Mouse (Mus musculus) intestine, embryonic 14.5 days (tissue): ENCODE measurements around the gene Cmas. TPM values are rescaled to one million over a fixed set of nuclear protein-coding genes. Genes with fewer than 3 reads are reported as not detected.

ENCODE experiments used
- ATAC-seq: fragments of 200-750 bp; cut with Nextera tagmentation; replicated peaks from 2 replicates; pipeline ENCODE4 v1.8.0; 2017; ENCODE audit warnings: low read depth, moderate number of reproducible peaks, moderate TSS enrichment, moderate library complexity; ENCODE audit not compliant: low FRiP score, low TSS enrichment
- DNase-seq: peaks from one replicate; pipeline ENCODE4 v3.0.0-alpha.2; 2018; ENCODE audit warnings: low spot score
- H3K27ac ChIP-seq: fragments of 300-500 bp; sonication (generic); 2 replicates; pipeline ENCODE4 v1.5.1; 2014; ENCODE audit warnings: low read depth, mild to moderate bottlenecking, control low read depth
- H3K27me3 ChIP-seq: fragments of 300-500 bp; sonication (generic); replicated peaks from 2 replicates; pipeline ENCODE4 v1.6.1; 2014; ENCODE audit warnings: low read length, control low read depth; ENCODE audit not compliant: control insufficient read depth, insufficient read depth
- H3K36me3 ChIP-seq: fragments of 300-500 bp; sonication (generic); 2 replicates; pipeline ENCODE4 v1.6.1; 2014; ENCODE audit warnings: low read length, control low read depth; ENCODE audit not compliant: control insufficient read depth, insufficient read depth
- H3K4me1 ChIP-seq: fragments of 300-500 bp; sonication (generic); replicated peaks from 2 replicates; pipeline ENCODE4 v1.6.1; 2014; ENCODE audit warnings: low read length, control low read depth, mixed read lengths; ENCODE audit not compliant: control insufficient read depth, insufficient read depth
- H3K4me2 ChIP-seq: fragments of 300-500 bp; sonication (generic); 2 replicates; pipeline ENCODE4 v1.6.1; 2014; ENCODE audit warnings: low read length
- H3K4me3 ChIP-seq: fragments of 300-500 bp; sonication (generic); 2 replicates; pipeline ENCODE4 v1.5.1; 2014; ENCODE audit warnings: low read depth, low read length, control low read depth, mixed read lengths
- H3K9ac ChIP-seq: fragments of 300-500 bp; sonication (generic); 2 replicates; pipeline ENCODE4 v1.6.1; 2014; ENCODE audit warnings: mild to moderate bottlenecking, low read length
- H3K9me3 ChIP-seq: fragments of 300-500 bp; sonication (generic); 2 replicates; pipeline ENCODE4 v1.6.1; 2016; ENCODE audit warnings: low read length, control low read depth; ENCODE audit not compliant: control insufficient read depth
- WGBS: fragments of 180-500 bp; shearing (Covaris S2); extraction: QIAGEN DNeasy Blood & Tissue Kit; methylation state at CpG from one replicate; pipeline ENCODE4 v1.1.7; 2014; 5-methylcytosine and 5-hydroxymethylcytosine counted together
- polyA plus RNA-seq: library from polyadenylated mRNA; unstranded; fragments of >200 nt; fragmentation: Nextera tagmentation; extraction: Ambion mirVana; gene quantifications from 2 replicates; pipeline ENCODE4 v1.2.1, GENCODE M21; 2014

Gene Cmas
- polyA plus RNA-seq, 1 experiment from 2014 or later, result 112 TPM

DNA sequence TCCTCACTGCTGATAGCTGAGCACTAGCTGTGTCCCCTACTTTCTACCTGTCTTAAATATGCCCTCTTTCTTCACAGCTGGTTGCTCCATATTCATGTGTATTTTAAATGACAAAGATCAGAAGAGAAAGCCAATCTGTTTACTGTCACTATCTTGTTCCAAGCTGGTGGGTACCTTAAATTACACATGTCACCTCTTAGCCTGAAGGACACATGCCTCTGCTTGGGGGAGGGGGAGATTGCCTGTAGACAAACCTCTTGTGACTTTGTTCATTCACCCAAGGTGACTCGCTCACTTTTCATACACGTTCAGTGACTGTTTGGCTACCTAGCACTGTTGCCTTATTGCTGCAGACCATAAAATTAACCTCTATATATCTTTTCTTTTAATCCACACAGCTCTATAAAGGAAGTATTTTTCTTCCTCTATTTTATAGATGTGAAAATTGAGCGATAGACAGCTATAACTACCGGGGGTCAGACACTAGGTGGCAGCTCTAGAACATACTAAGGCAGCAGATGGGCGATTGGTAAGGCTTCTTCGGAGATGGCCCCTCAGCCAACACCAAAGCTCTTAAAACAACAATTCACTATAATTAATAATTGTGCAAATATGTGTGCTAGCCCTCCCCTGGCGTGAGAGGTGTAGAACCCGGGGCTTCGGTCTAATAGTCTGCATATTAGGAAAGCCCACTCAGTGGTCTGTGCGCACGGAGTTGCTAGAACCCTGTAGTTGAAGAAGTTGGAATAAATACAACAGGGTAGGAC is 22.7 kb downstream of the Cmas start:
- ATAC-seq (peak; percentile 59; the same call in 1 of the 2 replicates), DNase-seq (no peak)
- H3K4me2 ChIP-seq, result no peak overlapping the region
- H3K4me3 ChIP-seq, result no peak overlapping the region
- H3K9me3 ChIP-seq, result no peaks in the 10 kb centered on the region
- peaks cover 15% of the 10 kb centered on the region for H3K36me3 ChIP-seq
- H3K4me1 ChIP-seq, result no peaks in the 10 kb centered on the region
- H3K9ac ChIP-seq, result no peak overlapping the region
- H3K27me3 ChIP-seq, result no peaks in the 10 kb centered on the region
- no peak overlapping the region for H3K27ac ChIP-seq
- WGBS, result 49% methylated on average over 11 of the region's 11 CpGs

DNA sequence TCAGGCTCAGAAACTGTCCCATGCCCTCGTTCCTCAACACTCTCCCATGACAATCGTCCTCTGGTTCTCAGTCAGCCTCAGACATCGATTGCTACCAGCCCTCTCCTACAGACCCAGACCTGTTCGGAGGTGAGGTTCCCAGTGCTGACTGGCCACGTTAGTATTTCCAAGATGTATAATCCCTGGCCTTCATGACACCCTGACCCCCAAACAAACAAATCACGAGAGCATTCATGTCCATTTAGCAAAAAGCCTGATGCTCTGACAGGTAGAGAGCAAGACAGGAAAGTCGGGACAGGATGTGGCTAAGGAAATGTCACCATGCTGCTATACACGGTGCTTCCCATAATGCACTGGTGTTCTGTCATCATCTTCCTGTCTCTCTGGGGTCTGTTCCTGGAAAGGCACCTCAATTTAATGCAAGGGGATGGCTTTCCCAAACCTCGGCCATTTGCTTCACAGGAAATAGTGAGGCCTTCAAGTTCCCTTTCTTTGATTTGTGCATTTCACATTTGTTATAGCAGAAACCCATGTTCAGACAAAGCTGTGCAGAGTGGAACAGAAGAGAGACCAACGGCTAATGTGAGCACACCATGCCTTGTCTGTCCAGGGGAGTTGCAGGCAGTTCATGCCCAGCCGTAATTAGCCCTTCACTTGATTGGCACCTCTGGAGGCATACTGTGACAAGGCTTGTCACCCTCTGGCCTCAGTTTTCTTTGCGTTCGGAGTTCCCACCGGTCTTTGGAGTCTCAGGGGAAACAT is 23.5 kb downstream of the Cmas start:
- DNase-seq, result no peak
- H3K4me3 ChIP-seq, result no peak overlapping the region
- WGBS, result 75% methylated on average over 14 of the region's 14 CpGs
- H3K4me2 ChIP-seq, result no peak overlapping the region
- ATAC-seq, result no peak
- H3K27me3 ChIP-seq, result no peaks in the 10 kb centered on the region
- H3K4me1 ChIP-seq, result no peaks in the 10 kb centered on the region
- H3K9me3 ChIP-seq, result no peaks in the 10 kb centered on the region
- peaks cover 8% of the 10 kb centered on the region for H3K36me3 ChIP-seq
- no peak overlapping the region for H3K9ac ChIP-seq
- no peak overlapping the region for H3K27ac ChIP-seq

DNA sequence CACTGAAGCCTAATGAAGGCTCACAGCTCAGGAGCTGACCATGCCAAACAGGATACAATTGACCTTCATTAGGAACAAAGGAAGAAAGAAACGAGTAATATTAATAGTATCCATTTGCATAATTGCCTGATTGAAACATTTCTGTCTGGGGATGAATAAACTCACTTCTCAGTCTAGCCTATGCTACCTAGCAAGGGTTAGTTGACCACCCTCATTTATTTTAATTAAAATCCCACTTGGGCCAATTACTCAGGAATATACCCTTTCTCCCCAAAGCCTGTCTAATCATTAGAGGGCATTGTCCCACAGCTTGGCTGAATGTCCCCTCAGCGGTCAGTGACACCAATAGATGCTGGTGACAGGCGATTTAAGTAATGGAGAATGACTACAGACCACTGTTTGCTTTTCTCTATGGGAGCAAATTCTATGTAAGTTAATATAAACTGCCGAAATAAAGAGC is 24.1 kb downstream of the Cmas start:
- WGBS, result 83% methylated on average over 4 of the region's 4 CpGs
- H3K36me3 ChIP-seq, result peaks cover 2% of the 10 kb centered on the region

GRCm38 (mm10) chr6:142781286-142781685 is 24.8 kb downstream of the Cmas start:
- H3K9me3 ChIP-seq, result no peaks in the 10 kb centered on the region
- H3K9ac ChIP-seq, result no peak overlapping the region
- H3K27ac ChIP-seq, result no peak overlapping the region
- no peak overlapping the region for H3K4me3 ChIP-seq
- DNase-seq, result no peak
- no peak overlapping the region for H3K4me2 ChIP-seq
- no peaks in the 10 kb centered on the region for H3K4me1 ChIP-seq
- no peaks in the 10 kb centered on the region for H3K36me3 ChIP-seq
- WGBS, result 75% methylated on average over 7 of the region's 7 CpGs
- H3K27me3 ChIP-seq, result no peaks in the 10 kb centered on the region
- no peak for ATAC-seq

More for the DNA sequence above, 24.1 kb downstream of the Cmas start:
- Histone ChIP-seq H3K4me1 (no peaks in the 10 kb centered on the region), H3K27me3 (no peaks in the 10 kb centered on the region), H3K4me3 (no peak overlapping the region), H3K4me2 (no peak overlapping the region), H3K9me3 (no peaks in the 10 kb centered on the region), H3K9ac (no peak overlapping the region), H3K27ac (no peak overlapping the region)
- ATAC-seq (no peak), DNase-seq (no peak)

DNA sequence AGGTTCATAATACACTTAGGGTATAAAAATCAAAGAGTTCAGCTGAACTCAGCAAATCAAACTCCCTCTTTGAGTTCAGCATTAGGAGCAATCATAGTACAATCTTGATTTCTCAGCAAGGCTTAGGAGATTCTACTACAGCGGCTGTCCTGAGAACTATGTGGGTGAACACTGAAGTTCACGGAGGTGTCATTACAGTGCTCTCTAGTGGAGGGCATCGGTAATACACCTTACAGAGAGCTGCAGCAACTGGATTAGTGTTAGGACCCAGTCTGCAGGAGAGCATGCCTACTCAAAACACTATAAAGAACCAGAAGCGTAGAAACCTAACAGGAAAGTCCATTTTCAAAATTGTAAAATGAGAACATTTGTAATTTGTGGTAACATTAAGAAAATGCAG is 28.9 kb downstream of the Cmas start:
- no peak for DNase-seq
- ATAC-seq, result no peak
- H3K4me2 ChIP-seq, result no peak overlapping the region
- 42% methylated on average over 4 of the region's 4 CpGs for WGBS
- H3K4me1 ChIP-seq, result no peaks in the 10 kb centered on the region; the same call in 1 of the 2 replicates
- H3K36me3 ChIP-seq, result no peaks in the 10 kb centered on the region
- no peaks in the 10 kb centered on the region for H3K9me3 ChIP-seq
- H3K9ac ChIP-seq, result no peak overlapping the region
- no peak overlapping the region for H3K4me3 ChIP-seq
- no peaks in the 10 kb centered on the region for H3K27me3 ChIP-seq
- no peak overlapping the region for H3K27ac ChIP-seq

- Histone ChIP-seq H3K4me1 (no peaks in the 10 kb centered on the region; the same call in 1 of the 2 replicates), H3K4me3 (no peak overlapping the region), H3K9me3 (no peaks in the 10 kb centered on the region), H3K27ac (no peak overlapping the region), H3K9ac (no peak overlapping the region), H3K4me2 (no peak overlapping the region), H3K36me3 (no peaks in the 10 kb centered on the region), H3K27me3 (no peaks in the 10 kb centered on the region)
- 86% methylated on average over 21 of the region's 21 CpGs for WGBS
- no peak for ATAC-seq
- no peak for DNase-seq
Measured at GRCm38 (mm10) chr6:142786106-142786505, 29.6 kb downstream of the Cmas start.

DNA sequence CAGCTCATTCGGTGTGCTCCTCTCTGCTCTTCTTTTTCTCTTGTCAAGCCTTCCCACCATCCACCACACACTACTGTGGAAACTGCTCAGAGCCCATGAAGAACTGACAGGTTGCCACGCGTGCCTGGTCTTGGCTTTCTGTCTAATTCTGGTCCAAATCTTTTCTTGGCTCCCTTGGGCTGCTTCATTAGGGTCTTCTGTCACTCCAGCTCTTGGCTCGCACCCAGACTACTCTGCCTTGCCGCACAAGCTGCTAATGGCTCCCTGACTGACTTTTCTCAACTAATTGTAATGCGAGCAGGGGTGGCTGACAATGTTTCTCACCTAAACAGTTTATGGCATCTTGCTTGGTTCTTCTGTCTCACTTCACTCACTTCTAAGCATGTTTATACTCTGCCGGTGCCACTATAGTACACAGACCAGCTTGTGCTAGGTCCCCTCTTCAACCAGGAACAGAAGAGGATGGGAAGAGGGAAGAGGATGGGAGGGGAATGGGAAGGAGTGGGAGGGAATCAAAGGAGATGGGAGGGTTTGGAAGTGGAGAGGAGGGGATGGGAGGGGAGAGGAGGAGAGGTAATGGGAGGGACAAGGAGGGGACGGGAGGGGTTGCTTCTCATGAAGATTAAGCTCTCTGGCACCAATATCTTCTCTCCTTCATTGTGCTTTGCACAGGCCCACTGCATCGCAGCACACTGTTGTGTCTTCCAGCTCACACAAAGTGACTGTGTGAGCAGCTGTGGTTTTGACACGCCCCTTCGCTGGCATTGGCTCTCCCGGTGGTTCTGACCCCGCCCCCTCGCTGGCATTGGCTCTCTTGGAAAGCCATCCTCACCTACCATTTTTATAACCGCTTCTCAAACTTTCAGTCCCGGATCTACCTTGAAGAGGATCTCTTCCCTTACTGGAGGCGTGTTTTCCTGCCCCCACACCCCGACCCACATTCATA is 31.8 kb downstream of the Cmas start:
- Histone ChIP-seq H3K4me2 (0 out of 2 replicates have a peak overlapping the region, but pooled peaks have one; percentile 9), H3K9me3 (no peaks in the 10 kb centered on the region), H3K4me3 (no peak overlapping the region), H3K36me3 (no peaks in the 10 kb centered on the region), H3K9ac (no peak overlapping the region), H3K27ac (no peak overlapping the region), H3K4me1 (peaks cover 8% of the 10 kb centered on the region), H3K27me3 (no peaks in the 10 kb centered on the region)
- WGBS, result 44% methylated on average over 18 of the region's 18 CpGs
- DNase-seq (no peak), ATAC-seq (no peak)

DNA sequence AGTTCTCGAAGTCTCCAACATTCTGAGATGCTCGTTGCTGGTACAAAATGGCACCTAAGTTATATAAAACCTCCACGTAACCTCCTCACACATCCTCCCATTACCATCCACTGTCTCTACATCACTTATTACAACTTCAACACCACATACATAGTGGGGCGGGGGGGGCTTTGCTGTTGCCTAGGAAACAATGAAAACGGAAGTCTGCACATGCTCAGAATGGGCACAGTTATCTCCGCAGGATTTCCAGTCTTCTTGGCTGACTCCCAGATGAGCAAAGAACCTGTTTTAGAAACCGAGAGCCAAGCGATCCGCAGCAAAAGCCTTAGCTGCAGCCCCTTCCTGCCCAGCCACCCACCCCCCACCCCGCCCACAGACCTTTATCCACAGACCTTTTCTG is 33.2 kb downstream of the Cmas start:
- Histone ChIP-seq H3K27ac (no peak overlapping the region), H3K4me1 (peaks cover 20% of the 10 kb centered on the region), H3K4me3 (no peak overlapping the region), H3K9me3 (no peaks in the 10 kb centered on the region), H3K36me3 (no peaks in the 10 kb centered on the region), H3K9ac (no peak overlapping the region), H3K27me3 (no peaks in the 10 kb centered on the region), H3K4me2 (no peak overlapping the region)
- ATAC-seq (no peak), DNase-seq (no peak)
- 90% methylated on average over 10 of the region's 10 CpGs for WGBS
